Mouse (Mus musculus) neural tube, embryonic 12.5 days (tissue): ENCODE measurements at regions not wholly inside any gene's neighbourhood (a gene's known extent, or its start where the extent isn't known, plus 50 kb on each side); places are given as distances from the start of the nearest gene placed in this dataset.

ENCODE experiments used
- ATAC-seq: fragments of 200-750 bp; cut with Nextera tagmentation; 2 replicates; pipeline ENCODE4 v1.8.0; 2017; ENCODE audit warnings: low read depth, mild to moderate bottlenecking, moderate TSS enrichment, moderate library complexity; ENCODE audit not compliant: low FRiP score
- H3K27ac ChIP-seq: fragments of 300-500 bp; sonication (generic); 2 replicates; pipeline ENCODE4 v1.5.1; 2016
- H3K27me3 ChIP-seq: fragments of 300-500 bp; sonication (generic); replicated peaks from 2 replicates; pipeline ENCODE4 v1.6.1; 2016; ENCODE audit warnings: mild to moderate bottlenecking
- H3K36me3 ChIP-seq: fragments of 300-500 bp; sonication (generic); 2 replicates; pipeline ENCODE4 v1.6.1; 2016; ENCODE audit warnings: mild to moderate bottlenecking
- H3K4me1 ChIP-seq: fragments of 300-500 bp; sonication (generic); 2 replicates; pipeline ENCODE4 v1.6.1; 2016
- H3K4me2 ChIP-seq: fragments of 300-500 bp; sonication (generic); replicated peaks from 2 replicates; pipeline ENCODE4 v1.6.1; 2016; ENCODE audit warnings: mild to moderate bottlenecking
- H3K4me3 ChIP-seq: fragments of 300-500 bp; sonication (generic); 2 replicates; pipeline ENCODE4 v1.5.1; 2016
- H3K9ac ChIP-seq: fragments of 300-500 bp; sonication (generic); 2 replicates; pipeline ENCODE4 v1.6.1; 2016; ENCODE audit warnings: mild to moderate bottlenecking
- H3K9me3 ChIP-seq: fragments of 300-500 bp; sonication (generic); 2 replicates; pipeline ENCODE4 v1.6.1; 2016; ENCODE audit warnings: mild to moderate bottlenecking
- WGBS: fragments of 180-500 bp; shearing (Covaris S2); methylation state at CpG from one replicate; pipeline ENCODE4 v1.1.7; 2016; 5-methylcytosine and 5-hydroxymethylcytosine counted together

- Histone ChIP-seq H3K27ac (no peak overlapping the region), H3K9ac (no peak overlapping the region), H3K36me3 (no peaks in the 10 kb centered on the region), H3K27me3 (no peaks in the 10 kb centered on the region), H3K9me3 (no peaks in the 10 kb centered on the region), H3K4me2 (no peak overlapping the region), H3K4me3 (no peak overlapping the region), H3K4me1 (peaks cover 3% of the 10 kb centered on the region; the same call in 1 of the 2 replicates)
- ATAC-seq: 0 out of 2 replicates have a peak, but pooled peaks have one; percentile 34
- WGBS: 40% methylated on average over 4 of the region's 4 CpGs
These were observed 141.9 kb upstream of the Grb10 start for GRCm38 (mm10) chr11:12180351-12180750.

GRCm38 (mm10) chr11:12172429-12172828 is 133.9 kb upstream of the Grb10 start:
- no peak for ATAC-seq
- 83% methylated on average over 2 of the region's 2 CpGs for WGBS
- Histone ChIP-seq H3K9me3 (no peaks in the 10 kb centered on the region), H3K27me3 (no peaks in the 10 kb centered on the region), H3K9ac (no peak overlapping the region), H3K4me1 (no peaks in the 10 kb centered on the region), H3K4me3 (no peak overlapping the region), H3K36me3 (no peaks in the 10 kb centered on the region), H3K27ac (no peak overlapping the region), H3K4me2 (no peak overlapping the region)

GRCm38 (mm10) chr11:12171312-12171711 is 132.8 kb upstream of the Grb10 start:
- Histone ChIP-seq H3K36me3 (no peaks in the 10 kb centered on the region), H3K9me3 (no peaks in the 10 kb centered on the region), H3K4me3 (no peak overlapping the region), H3K4me2 (no peak overlapping the region), H3K9ac (no peak overlapping the region), H3K4me1 (no peaks in the 10 kb centered on the region), H3K27me3 (no peaks in the 10 kb centered on the region), H3K27ac (no peak overlapping the region)
- 70% methylated on average over 4 of the region's 4 CpGs for WGBS
- ATAC-seq: 0 out of 2 replicates have a peak, but pooled peaks have one; percentile 13

- ATAC-seq: no peak
- no peaks in the 10 kb centered on the region for H3K36me3 ChIP-seq
- 92% methylated on average over 1 of the region's 1 CpGs for WGBS
- H3K4me3 ChIP-seq: no peak overlapping the region
- H3K9ac ChIP-seq: no peak overlapping the region
- H3K9me3 ChIP-seq: no peaks in the 10 kb centered on the region
- H3K4me1 ChIP-seq: no peaks in the 10 kb centered on the region
- no peak overlapping the region for H3K4me2 ChIP-seq
- no peaks in the 10 kb centered on the region for H3K27me3 ChIP-seq
- H3K27ac ChIP-seq: no peak overlapping the region
These were observed 129.9 kb upstream of the Grb10 start for GRCm38 (mm10) chr11:12168432-12168831.
